Mouse (Mus musculus) cerebellum, adult 8-10 months (tissue): ENCODE data around the gene Ccdc8.
A peak's percentile ranks its signal among the peaks of the same experiment; 100 is the strongest.

Source experiments
- DNase-seq: peaks from one replicate; pipeline ENCODE4 v3.0.0; 2022

The Ccdc8 gene

DNA sequence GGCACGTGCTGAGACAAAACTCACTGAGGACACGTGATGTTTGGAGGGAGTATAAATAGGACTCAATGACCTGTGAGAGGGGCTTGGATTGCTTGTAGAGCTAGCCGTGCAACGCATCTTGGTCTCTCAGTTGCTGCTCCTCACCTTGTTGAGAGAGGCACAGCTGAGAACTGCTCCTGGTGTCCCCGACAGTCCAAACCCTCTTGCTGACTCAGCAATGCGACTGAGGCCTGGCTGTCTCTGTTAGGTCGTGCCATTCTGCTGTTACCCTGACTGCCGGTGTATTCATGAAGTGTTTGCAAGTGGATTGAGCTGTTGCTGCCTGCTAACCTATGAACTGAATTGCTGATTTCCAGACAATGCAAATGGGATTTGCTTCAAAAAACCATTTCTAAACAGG lies 16.2 kb upstream of the Ccdc8 start:
- DNase-seq: no peak

DNA sequence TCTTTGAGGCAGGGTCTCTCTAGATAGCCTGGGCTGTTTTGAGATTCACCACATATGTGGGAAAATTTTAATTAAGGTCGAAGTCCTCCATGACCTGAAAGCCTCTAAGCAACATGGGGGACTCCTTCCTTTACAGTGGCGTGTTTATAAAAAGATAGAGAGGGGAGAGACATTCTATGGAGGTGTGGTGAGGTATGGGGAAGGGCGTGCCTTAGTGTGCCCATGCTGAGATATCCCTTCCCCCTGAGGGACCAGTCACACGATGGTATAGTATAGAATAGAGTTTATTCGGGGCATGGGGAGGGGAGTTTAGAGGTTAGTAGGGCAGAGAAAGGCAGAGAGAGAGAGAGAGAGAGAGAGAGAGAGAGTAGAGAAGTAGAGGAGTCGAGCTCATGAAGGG lies 14.3 kb upstream of the Ccdc8 start:
- no peak for DNase-seq

DNA sequence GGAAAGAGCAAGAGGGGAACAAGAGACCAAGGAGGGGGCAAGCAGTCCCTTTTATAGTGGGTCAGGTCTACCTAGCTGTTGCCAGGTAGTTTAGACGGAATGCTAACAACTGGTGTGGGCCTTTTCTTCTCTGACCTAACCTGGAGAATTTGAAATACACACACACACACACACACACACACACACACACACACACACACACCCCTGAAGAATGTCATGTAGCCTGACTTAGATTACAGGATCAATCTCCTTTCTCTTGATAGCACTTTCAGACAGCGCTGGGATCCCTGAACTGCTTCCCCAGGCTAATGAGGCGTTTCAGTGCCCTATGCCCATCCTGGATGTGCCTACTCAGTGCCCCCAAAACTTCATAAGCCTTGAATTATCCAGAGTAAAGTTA lies 13.9 kb upstream of the Ccdc8 start:
- DNase-seq: no peak

DNA sequence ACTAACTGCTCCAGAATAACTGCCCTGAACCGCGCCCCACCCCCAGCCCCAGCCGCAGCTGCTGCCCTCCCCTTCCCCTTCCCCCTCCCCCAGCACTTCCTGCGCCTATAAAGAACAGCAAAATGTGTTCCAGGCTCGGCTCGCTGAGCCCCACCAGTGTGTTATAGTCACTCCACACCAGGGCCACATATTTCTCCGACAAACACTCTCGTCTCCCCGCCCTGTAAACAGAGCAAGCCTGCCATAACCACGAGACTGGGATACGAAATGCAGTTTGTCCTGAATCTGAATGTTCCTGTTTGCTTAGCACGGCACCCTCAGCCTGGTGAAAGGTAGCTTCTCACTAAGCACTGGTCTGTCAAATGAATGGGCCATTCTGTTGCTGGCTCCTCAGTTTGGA lies 12.2 kb upstream of the Ccdc8 start:
- no peak for DNase-seq

DNA sequence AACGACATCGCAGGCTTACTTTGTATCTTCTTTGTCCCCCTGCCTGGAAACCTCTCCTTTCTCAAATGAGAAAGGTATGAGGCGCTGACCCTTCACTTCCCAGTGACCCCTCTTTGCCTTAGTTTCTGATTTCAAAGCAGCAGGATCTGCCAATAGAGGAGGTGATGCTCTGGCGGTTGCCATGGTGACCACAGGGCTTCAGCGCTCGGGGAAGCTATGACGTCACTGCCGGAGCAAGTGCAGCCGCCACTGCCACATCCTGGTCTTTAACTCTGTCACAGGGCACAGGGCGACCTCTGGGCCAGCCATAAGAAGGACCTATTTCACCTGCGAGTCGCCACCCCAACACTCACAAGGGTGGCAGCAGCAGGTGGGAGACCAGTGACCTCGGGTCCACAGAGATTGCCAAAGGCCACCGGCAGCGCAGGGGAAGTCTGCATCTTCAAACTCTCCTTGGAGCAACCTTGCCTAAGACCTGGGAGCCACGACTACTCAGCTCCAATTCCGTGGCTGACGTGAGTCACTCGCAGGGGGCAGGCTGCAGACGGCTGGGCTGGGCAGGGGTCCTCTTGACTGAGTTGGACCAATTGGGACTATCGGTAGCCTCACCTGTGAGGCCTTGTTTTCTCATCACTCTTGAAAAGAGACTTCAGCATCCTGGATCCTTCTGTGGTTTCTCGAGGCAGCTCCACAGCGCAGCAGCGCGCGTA lies 9.5 kb upstream of the Ccdc8 start, which contains the start of gene Gm42372:
TSS of gene Gm42372 (plus strand) at position 228 of the 710 bp plus-strand sequence.
- peak; percentile 86 for DNase-seq

DNA sequence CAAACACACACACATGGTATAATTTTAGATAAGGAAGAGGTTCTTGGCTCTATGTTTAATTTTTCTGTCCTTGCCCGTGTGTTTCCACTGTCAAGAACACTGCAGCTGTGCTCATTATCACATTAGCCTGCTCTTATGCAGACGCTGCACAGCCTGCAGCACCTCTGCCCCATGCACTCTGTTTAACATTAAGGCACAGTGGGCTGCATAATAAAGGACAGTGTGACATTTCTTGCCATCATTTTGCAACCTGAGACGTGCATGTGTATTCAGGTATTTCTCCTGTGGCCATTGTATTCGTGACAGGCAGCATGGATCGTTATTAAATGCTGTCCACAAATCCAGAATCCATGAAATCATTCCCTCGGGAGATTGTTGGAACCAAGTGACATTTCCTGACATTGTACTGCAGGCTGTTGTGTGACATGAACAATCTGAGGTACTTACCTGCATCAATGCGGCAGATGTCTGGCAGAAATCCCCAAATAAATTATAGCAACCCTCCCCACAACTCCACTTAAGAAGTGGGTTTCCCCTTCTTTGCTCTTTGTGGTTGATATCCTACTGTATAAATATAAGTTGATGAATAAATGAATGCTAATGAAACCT lies 4.9 kb upstream of the Ccdc8 start:
- no peak for DNase-seq

DNA sequence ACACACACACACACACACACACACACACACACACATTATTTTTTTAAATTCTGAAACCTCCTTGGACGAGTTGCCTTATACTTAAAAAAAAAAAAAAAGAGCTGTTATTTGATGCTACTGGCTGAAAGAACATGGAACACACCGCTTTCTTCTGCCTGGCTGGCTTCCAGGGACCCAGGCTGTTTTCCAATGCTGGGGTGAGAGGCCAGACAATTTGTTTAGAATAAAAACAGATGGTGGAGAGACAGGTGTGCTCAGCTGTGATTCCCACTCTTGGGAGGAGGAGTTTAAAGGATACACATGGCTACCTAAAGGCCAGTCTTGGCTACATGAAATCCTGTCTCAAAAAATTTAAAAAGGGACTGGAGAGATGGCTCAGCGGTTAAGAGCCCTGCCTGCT lies 4.1 kb upstream of the Ccdc8 start:
- no peak for DNase-seq

DNA sequence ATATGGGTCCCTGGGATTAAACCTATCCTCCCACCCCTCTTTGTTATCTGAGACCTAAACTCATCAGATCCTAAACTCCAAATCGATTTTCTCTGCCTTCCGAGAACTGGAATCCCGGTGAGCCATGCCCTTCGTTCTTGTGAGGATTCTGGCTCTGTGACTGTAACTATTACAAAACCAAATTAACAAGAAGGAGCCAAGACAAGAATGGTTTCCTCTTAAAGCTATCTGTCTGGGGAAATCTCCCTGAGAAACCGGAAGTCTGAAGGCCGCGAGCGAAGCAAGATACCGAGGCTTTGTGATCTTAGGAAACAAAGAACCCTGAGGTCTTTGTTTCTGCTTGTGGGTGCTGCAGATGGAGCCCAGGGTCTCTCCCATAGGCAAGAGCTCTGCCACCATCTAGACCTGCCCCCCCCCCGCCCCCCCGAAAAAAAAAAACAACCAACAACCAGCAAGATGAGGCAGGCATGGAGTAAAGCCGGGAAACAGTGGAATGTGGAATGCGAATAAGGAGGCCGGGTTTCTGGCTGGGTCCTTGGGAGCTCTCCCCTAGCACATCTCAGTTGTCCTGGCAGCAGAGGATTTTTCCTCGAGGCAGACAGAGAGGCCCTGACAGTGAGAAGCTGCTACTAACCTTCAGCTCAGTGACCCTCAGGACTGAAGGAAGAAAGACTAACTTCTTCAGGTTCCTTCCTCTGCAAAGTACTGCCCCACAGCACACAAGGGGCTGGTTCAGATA lies 2.3 kb upstream of the Ccdc8 start:
- DNase-seq: no peak

DNA sequence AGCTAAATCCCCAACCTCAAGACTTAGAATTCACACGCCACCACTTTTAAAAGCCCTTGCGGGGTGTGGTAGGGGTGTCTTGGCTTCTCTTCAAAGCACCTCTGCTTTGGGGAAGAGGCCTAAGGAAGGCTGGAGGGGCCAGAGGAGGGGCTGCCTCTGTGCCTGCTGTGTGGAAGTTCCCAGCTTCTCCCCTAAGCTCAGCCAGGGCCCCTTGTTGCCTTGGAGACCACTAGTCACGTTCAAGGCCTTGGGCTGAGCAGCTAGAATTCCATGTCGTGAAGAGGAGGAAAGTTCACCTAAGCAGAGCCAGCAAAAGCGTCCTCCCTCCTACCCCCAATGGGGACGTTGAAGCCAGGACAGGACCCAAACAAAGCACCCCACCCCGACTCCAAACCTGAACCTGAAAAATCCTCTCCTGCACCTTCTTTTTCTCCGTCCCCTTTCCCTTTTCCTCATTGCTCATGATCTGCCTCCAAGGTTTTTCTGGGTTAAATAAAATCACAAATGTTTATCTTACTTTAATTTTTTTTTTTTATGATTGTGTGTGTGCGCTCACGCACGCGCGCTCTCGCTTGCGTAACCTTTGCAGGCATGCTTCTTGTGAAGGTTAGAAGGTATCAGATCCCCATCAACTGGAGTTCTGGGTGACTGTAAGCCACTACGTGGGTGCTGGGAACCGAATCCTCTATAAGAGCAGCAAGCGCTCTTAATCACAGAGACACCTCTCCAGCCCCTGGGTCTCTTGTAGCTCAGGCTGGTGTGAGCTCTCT lies 642 bp upstream of the Ccdc8 start:
- no peak for DNase-seq

DNA sequence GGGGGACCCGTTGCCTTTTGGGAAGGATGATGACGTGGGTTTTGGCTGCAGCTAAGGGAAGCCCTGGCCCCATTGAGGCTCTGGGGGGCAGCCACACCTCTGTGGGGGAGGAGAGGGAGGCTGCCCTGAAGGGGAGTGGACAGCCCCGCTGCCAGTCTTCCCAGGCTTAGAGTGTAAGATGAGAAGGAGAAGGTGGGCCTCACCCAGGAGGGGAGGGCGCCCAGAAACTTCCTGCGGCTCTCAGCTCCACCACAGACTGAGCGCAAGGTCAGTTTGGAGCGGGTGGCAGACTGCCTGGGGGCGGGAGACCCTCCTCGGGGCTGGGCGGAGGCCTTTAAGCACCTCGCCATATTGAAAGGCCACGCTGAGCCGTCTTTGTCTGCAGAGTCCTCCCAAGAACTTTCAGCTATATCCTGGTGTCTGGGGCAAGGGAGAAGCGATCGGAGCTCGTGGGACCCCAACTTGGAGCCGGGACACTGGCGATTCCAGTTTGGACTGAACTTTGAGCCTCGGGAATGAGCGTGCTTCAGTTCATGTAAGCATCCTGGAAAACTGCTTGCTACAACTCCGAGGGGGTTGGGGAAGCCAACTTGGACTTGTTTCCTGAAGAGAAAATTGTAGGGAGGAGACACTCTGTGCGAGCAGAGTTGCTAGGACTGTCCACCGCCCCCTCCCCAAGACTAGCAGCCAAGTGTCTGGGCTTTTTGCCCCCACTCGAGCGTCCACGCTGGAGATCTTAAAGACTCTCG lies 1.3 kb downstream of the Ccdc8 start:
- DNase-seq: no peak

DNA sequence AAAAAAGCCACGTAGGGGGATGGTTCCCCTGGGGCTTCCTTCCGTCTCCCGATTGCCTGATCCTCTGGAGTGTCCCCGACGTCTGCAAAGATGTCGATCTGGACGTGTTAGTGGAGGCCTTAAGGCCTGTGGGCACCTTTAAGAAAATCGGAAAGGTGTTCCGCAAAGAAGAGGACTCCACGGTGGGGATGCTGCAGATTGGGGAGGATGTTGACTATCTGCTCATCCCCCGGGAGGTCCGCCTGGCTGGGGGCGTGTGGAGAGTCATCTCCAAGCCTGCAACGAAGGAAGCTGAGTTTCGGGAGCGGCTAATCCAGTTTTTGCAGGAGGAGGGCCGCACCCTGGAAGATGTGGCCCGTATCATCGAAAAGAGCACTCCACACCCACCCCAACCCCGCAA lies 1.9 kb downstream of the Ccdc8 start:
- DNase-seq: no peak

DNA sequence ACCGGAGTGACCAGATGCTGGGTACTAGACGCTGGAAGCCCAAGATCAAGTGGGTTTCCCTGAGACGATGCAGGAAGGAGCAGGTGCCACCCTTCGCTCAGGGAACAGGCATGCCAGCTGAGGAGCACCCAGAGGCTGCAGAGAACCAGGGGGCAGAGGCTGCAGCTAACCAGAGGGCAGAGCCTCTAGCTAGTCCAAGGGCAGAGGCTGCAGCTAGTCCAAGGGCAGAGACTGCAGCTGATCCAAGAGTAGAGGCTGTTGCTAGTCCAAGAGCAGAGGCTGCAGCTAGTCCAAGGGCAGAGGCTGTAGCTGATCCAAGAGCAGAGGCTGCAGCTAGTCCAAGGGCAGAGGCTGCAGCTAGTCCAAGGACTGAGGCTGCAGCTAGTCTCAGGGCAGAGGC lies 2.8 kb downstream of the Ccdc8 start:
- DNase-seq: no peak

DNA sequence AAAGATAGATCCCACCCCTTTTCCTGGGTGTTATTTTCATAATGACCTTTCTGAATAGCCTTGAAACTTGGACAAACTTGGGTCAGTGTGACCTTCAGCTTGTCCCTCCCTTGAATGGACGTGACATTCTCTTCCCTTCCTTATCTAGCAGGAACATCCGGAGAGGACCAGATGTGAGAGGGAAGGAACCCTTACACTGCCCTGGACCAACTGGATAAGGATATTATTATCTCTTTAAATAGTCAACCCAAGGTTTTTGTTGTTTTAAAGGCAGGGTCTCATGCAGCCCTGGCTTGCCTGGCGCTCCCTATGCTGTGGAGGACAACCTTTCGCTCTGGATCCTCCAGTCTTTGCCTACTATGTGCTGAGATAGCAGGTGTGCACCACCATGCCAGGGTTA lies 6.7 kb downstream of the Ccdc8 start:
- DNase-seq: no peak

DNA sequence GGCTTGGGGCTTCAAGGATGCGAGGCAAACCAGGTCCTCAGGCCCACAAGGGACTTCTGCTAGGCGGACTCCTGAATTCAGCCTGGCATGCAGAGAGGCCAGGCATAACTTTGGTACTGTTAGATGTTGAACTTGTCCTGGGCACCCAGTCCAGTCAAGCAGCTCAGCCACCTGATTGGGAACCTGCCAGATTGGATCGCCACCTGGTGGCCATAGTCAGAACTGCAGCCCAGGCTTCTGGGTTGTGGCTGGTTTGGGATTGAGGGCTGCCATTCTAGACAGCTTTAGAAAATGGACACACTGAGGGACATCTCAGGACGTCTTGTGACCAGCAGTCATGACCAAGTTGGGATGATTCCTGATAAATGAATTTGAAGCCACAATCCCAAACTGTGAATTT lies 7.1 kb downstream of the Ccdc8 start:
- DNase-seq: peak; percentile 95

DNA sequence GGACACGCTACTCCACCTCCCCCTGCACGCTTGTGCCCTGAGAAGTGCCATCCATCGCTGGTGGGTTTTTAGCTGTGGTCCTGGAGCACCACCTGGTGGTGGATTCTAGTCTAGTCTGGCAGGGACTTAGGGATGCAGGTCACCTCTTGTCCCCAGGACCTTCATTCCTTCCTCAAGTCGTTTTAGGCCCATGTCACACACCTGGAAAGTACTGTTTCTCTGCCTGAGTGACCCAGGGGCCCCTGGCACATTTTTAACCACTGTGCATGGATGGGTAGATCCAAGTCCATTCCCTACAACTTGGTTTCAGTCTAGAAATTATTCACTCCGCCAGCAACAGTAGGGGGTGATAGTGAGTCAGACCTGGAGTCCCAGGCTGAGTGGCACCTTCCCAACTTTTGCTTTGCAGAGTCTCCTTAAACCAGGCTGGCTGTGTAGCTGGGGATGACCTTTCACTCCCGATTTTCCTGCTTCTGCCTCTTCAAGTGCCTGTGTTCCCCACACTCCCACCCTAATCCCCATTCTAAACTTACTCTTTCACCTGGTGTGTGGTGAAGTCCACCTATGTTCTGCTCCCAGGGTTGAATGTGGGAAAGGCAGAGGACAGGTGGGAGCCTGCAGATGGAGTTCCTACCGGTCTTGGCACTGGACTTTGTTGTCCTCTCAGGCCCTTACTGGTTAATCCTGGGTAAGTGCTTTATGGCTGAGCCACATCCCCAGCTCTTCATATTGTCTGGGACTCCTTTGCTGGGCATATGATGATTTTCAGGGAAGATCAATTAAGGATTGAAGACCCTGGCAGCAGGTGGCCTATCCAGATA lies 10.1 kb downstream of the Ccdc8 start:
- peak; percentile 90 for DNase-seq

DNA sequence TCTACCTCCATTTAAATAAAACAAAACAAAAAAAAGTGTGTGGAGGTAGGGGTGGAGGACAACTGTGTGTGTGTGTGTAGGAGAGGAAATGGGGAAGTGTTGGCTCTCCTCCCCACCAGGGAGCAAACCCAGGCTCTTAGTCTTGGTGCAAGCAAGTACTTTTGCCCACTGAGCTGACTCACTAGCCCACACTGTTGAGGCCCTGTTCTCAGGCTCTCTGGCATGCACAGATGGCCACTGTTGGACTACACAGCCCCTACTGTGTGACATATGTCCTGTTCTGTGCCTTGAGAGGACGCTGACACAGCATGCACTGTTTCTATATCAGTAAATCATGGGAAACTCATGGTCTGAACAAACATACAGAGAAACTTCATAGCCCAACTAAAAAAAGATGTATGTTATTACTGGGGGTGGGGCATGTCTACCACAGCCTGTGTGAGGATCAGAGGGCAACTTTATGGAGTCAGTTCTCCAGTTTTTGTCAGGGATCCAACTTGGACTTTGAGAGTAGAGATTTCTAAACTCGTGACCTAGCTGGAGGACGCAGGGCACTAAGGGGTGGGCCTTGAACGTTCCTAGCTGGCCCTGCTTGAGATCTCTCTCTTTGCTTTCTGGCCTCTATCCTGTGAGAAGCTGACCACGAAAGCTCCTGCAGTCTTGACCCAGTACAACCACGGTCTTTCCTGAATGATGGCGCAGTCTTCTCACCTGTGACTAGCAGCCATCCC lies 10.9 kb downstream of the Ccdc8 start:
- peak; percentile 77 for DNase-seq

DNA sequence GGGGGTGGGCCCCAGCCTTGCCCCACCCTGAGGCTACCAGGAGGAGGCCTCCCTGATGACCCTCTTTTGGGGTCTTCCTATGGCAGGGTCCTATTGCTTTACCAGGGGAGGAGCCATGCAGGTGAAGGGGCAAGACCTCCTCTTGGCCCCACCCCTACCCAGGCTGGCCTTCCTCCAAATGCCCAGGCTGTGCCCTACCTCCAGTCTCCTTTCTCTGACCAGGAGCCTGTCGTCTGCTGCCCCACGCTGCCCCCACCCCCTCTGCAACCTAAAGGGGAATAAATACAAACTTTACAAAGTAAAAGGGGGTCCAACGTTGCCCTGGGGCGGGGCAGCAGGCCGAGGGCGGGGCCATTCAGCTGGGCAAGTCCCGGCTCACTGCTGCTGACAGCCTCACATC lies 12.2 kb downstream of the Ccdc8 start:
- DNase-seq: peak; percentile 48

DNA sequence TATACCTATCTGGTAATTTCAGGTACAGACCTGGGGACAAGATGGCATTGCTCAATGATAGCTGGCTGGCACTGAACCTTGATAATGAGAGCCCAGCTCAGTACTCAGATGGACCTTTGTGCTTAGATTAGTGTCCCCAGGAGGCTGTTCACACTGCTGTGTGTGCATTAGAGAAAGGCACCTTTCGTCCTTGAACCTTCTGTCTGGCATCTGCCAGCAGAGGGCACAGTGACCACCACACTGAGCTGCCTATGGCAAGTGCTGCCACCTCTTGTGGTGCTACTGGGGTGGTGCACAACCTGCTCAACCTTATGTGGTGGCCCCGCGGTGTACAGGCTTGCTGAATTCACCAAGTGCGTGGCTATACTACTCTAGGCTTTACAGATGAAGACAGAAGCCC lies 14.8 kb downstream of the Ccdc8 start:
- no peak for DNase-seq

DNA sequence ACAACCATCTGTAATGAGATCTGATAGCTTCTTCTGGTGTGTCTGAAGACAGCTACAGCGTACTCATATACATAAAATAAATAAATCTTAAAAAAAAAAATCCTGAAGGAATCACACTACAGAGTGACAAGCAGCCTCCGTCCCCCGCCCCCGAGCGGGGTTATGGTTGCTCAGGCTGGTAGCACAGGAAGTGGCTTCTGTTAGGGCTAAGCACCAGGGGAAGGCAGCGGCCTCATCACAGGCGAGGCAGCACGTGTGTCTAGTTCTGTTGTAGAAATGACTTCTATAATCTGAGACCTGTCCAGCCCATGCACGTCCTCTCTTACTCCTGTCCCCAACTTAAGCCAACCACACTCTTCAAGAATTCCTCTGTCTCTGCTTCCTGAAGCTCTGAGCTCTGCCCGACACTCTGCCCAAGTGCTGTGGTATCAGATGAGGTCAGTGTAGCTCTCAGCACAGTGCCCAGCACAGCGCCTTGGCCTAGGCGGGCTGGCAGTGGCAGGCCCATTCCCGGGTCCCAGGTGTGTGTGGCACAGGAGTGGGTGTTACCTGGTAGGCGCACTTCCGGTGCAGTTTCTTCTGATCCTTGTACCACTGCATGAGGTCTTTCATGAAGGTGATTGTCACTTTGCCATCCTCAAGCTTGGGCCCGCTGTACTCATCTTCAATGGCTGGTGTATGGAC lies 17.0 kb downstream of the Ccdc8 start:
- no peak for DNase-seq

DNA sequence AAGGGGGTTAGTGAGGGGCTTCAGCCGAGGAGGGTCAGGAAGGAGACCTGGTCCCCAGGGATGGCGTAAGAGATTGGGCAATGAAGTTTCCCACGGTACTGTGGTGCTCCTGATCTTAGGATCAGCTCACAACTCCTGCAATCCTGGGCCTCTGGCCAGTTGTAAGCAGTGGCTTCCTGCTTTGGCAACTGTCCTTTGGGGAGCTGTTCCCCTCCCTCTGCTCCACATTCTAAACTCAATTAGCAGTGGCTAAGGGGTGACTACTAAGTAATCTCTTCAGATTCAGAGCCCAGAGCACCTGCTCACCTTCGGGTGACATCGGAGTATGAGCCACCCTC lies 17.5 kb downstream of the Ccdc8 start:
- no peak for DNase-seq
